Mouse (Mus musculus): ENCODE measurements around the gene Ppan. TPM values are rescaled to one million over a fixed set of nuclear protein-coding genes. Genes with fewer than 3 reads are reported as not detected.

Gene Ppan
- polyA plus RNA-seq, 1 experiment from 2014 or later: 87.6 TPM

- 4% methylated on average over 32 of the region's 39 CpGs for WGBS
- peak overlapping the region; percentile 75; the same call in 1 of the 2 replicates for H3K27ac ChIP-seq
- H3K4me1 ChIP-seq: peaks cover 19% of the 10 kb centered on the region
- H3K4me2 ChIP-seq: peak overlapping the region; percentile 98
- H3K36me3 ChIP-seq: peaks cover 43% of the 10 kb centered on the region
- H3K9me3 ChIP-seq: no peaks in the 10 kb centered on the region
- H3K27me3 ChIP-seq: no peaks in the 10 kb centered on the region
- H3K4me3 ChIP-seq: peak overlapping the region; percentile 99
- ATAC-seq (ENCODE audit: insufficient number of reproducible peaks, insufficient read depth, low FRiP score, low TSS enrichment, low read depth): 0 out of 2 replicates have a peak, but pooled peaks have one; percentile 8
- H3K9ac ChIP-seq: peak overlapping the region; percentile 98
These were observed 9.9 kb downstream of the Ppan start for GRCm38 (mm10) chr9:20897736-20898510.

GRCm38 (mm10) chr9:20898511-20899073 is 10.6 kb downstream of the Ppan start, which contains the start of gene Eif3g:
Gene Eif3g, minus strand, starts transcription at chr9:20898623.
- Histone ChIP-seq H3K36me3 (peaks cover 36% of the 10 kb centered on the region), H3K4me3 (peak within 1 kb of the TSS; percentile 99), H3K27me3 (no peaks in the 10 kb centered on the region), H3K27ac (peak within 1 kb of the TSS; percentile 75; the same call in 1 of the 2 replicates), H3K9ac (peak within 1 kb of the TSS; percentile 98), H3K4me2 (peak within 1 kb of the TSS; percentile 98), H3K9me3 (no peaks in the 10 kb centered on the region), H3K4me1 (peaks cover 19% of the 10 kb centered on the region)
- 4% methylated on average over 34 of the region's 34 CpGs for WGBS
- peak; percentile 80 for ATAC-seq (ENCODE audit: insufficient number of reproducible peaks, insufficient read depth, low FRiP score, low TSS enrichment, low read depth)

- peaks cover 32% of the 10 kb centered on the region for H3K36me3 ChIP-seq
- H3K4me1 ChIP-seq: peaks cover 19% of the 10 kb centered on the region
- ATAC-seq (ENCODE audit: insufficient number of reproducible peaks, insufficient read depth, low FRiP score, low TSS enrichment, low read depth): no peak
- 0 out of 2 replicates have a peak overlapping the region, but pooled peaks have one; percentile 21 for H3K9ac ChIP-seq
- WGBS: 13% methylated on average over 13 of the region's 13 CpGs
- no peak overlapping the region for H3K4me2 ChIP-seq
- H3K27ac ChIP-seq: no peak overlapping the region
- no peaks in the 10 kb centered on the region for H3K27me3 ChIP-seq
- H3K9me3 ChIP-seq: no peaks in the 10 kb centered on the region
- no peak overlapping the region for H3K4me3 ChIP-seq
These were observed 13.6 kb downstream of the Ppan start for GRCm38 (mm10) chr9:20901466-20902173.

- no peak overlapping the region for H3K4me2 ChIP-seq
- no peak for ATAC-seq (ENCODE audit: insufficient number of reproducible peaks, insufficient read depth, low FRiP score, low TSS enrichment, low read depth)
- 0 out of 2 replicates have a peak overlapping the region, but pooled peaks have one; percentile 21 for H3K9ac ChIP-seq
- H3K4me3 ChIP-seq: no peak overlapping the region
- no peaks in the 10 kb centered on the region for H3K27me3 ChIP-seq
- peaks cover 14% of the 10 kb centered on the region for H3K4me1 ChIP-seq
- WGBS: 40% methylated on average over 6 of the region's 6 CpGs
- 0 out of 2 replicates have a peak overlapping the region, but pooled peaks have one; percentile 3 for H3K27ac ChIP-seq
- H3K36me3 ChIP-seq: peaks cover 32% of the 10 kb centered on the region
- H3K9me3 ChIP-seq: no peaks in the 10 kb centered on the region
These were observed 14.2 kb downstream of the Ppan start for GRCm38 (mm10) chr9:20902174-20902491.

GRCm38 (mm10) chr9:20909948-20910347 is 22.0 kb downstream of the Ppan start:
- Histone ChIP-seq H3K9ac (0 out of 2 replicates have a peak overlapping the region, but pooled peaks have one; percentile 21), H3K36me3 (peaks cover 99% of the 10 kb centered on the region), H3K4me1 (no peaks in the 10 kb centered on the region), H3K9me3 (no peaks in the 10 kb centered on the region), H3K27ac (no peak overlapping the region), H3K4me2 (no peak overlapping the region), H3K27me3 (no peaks in the 10 kb centered on the region), H3K4me3 (no peak overlapping the region)
- 91% methylated on average over 9 of the region's 9 CpGs for WGBS
- ATAC-seq (ENCODE audit: insufficient number of reproducible peaks, insufficient read depth, low FRiP score, low TSS enrichment, low read depth): no peak

GRCm38 (mm10) chr9:20916160-20916559 is 28.2 kb downstream of the Ppan start:
- Histone ChIP-seq H3K36me3 (peaks cover 99% of the 10 kb centered on the region), H3K27ac (no peak overlapping the region), H3K27me3 (no peaks in the 10 kb centered on the region), H3K4me1 (no peaks in the 10 kb centered on the region), H3K9ac (no peak overlapping the region), H3K4me3 (no peak overlapping the region), H3K4me2 (no peak overlapping the region), H3K9me3 (no peaks in the 10 kb centered on the region)
- ATAC-seq (ENCODE audit: insufficient number of reproducible peaks, insufficient read depth, low FRiP score, low TSS enrichment, low read depth): no peak
- 80% methylated on average over 4 of the region's 4 CpGs for WGBS

- ATAC-seq (ENCODE audit: insufficient number of reproducible peaks, insufficient read depth, low FRiP score, low TSS enrichment, low read depth): no peak
- no peaks in the 10 kb centered on the region for H3K9me3 ChIP-seq
- no peak overlapping the region for H3K27ac ChIP-seq
- H3K4me2 ChIP-seq: no peak overlapping the region
- H3K36me3 ChIP-seq: peaks cover 99% of the 10 kb centered on the region
- WGBS: 84% methylated on average over 3 of the region's 3 CpGs
- H3K4me3 ChIP-seq: no peak overlapping the region
- no peaks in the 10 kb centered on the region for H3K27me3 ChIP-seq
- H3K4me1 ChIP-seq: no peaks in the 10 kb centered on the region
- H3K9ac ChIP-seq: no peak overlapping the region
These were observed 35.3 kb downstream of the Ppan start for GRCm38 (mm10) chr9:20923258-20923657.

Small RNAs within 50 kb of the gene (microRNA-seq; reads per million reads assigned to microRNA genes)
- 1.8 reads per million, percentile 3 among the genes with 10 or more reads in this experiment for gene Mir7081

Other genes with a start within 250 kb of the Ppan start
- 394 and 448 TPM in 2 replicates for gene Ubl5, start 245.3 kb upstream of the Ppan start, polyA plus RNA-seq (2015; fragmentation: Nextera tagmentation; extraction: Ambion mirVana)
- 15.5 and 17.7 TPM in 2 replicates for gene Fbxl12, start 243.4 kb upstream of the Ppan start, polyA plus RNA-seq (2015; fragmentation: Nextera tagmentation; extraction: Ambion mirVana)
- 48.3 and 52.3 TPM in 2 replicates for gene Pin1, start 236.1 kb upstream of the Ppan start, polyA plus RNA-seq (2015; fragmentation: Nextera tagmentation; extraction: Ambion mirVana)
- gene Olfm2, start 141.8 kb upstream of the Ppan start, polyA plus RNA-seq (2015; fragmentation: Nextera tagmentation; extraction: Ambion mirVana): 15.9 and 16.3 TPM in 2 replicates
- 0.72 and 0.80 TPM in 2 replicates for gene Col5a3, start 73.1 kb upstream of the Ppan start, polyA plus RNA-seq (2015; fragmentation: Nextera tagmentation; extraction: Ambion mirVana)
- gene Rdh8, start 69.7 kb upstream of the Ppan start, polyA plus RNA-seq (2015; fragmentation: Nextera tagmentation; extraction: Ambion mirVana): not detected in 2 replicates
- 7.5 and 9.1 TPM in 2 replicates for gene A230050P20Rik, start 19.5 kb upstream of the Ppan start, polyA plus RNA-seq (2015; fragmentation: Nextera tagmentation; extraction: Ambion mirVana)
- gene Angptl6, start 8.4 kb upstream of the Ppan start, polyA plus RNA-seq (2015; fragmentation: Nextera tagmentation; extraction: Ambion mirVana): 3.6 and 5.4 TPM in 2 replicates
- gene Eif3g, start 10.4 kb downstream of the Ppan start, polyA plus RNA-seq (2015; fragmentation: Nextera tagmentation; extraction: Ambion mirVana): 292 and 343 TPM in 2 replicates
- 102 and 109 TPM in 2 replicates for gene Dnmt1, start 71.7 kb downstream of the Ppan start, polyA plus RNA-seq (2015; fragmentation: Nextera tagmentation; extraction: Ambion mirVana)
- 67.8 and 71.5 TPM in 2 replicates for gene S1pr2, start 88.6 kb downstream of the Ppan start, polyA plus RNA-seq (2015; fragmentation: Nextera tagmentation; extraction: Ambion mirVana)
- 142 TPM in 2 replicates for gene Mrpl4, start 114.6 kb downstream of the Ppan start, polyA plus RNA-seq (2015; fragmentation: Nextera tagmentation; extraction: Ambion mirVana)
- 13.4 and 15.4 TPM in 2 replicates for gene Icam1, start 127.8 kb downstream of the Ppan start, polyA plus RNA-seq (2015; fragmentation: Nextera tagmentation; extraction: Ambion mirVana)
- gene Icam4, start 141.2 kb downstream of the Ppan start, polyA plus RNA-seq (2015; fragmentation: Nextera tagmentation; extraction: Ambion mirVana): 0.27 and 2.6 TPM in 2 replicates
- 0.13 and 0.21 TPM in 2 replicates for gene Icam5, start 143.9 kb downstream of the Ppan start, polyA plus RNA-seq (2015; fragmentation: Nextera tagmentation; extraction: Ambion mirVana)
- gene Zglp1, start 178.9 kb downstream of the Ppan start, polyA plus RNA-seq (2015; fragmentation: Nextera tagmentation; extraction: Ambion mirVana): 1.3 TPM in 1 of 2 replicates, not detected in the other
- 0.79 and 1.0 TPM in 2 replicates for gene Gm49373, start 184.9 kb downstream of the Ppan start, polyA plus RNA-seq (2015; fragmentation: Nextera tagmentation; extraction: Ambion mirVana)
- 60.0 and 60.2 TPM in 2 replicates for gene Fdx1l, start 185.4 kb downstream of the Ppan start, polyA plus RNA-seq (2015; fragmentation: Nextera tagmentation; extraction: Ambion mirVana)
- gene Gm38431, start 203.8 kb downstream of the Ppan start, polyA plus RNA-seq (2015; fragmentation: Nextera tagmentation; extraction: Ambion mirVana): 2.3 and 2.4 TPM in 2 replicates
- gene Raver1, start 203.8 kb downstream of the Ppan start, polyA plus RNA-seq (2015; fragmentation: Nextera tagmentation; extraction: Ambion mirVana): 57.7 and 61.0 TPM in 2 replicates
- gene Tyk2, start 243.1 kb downstream of the Ppan start, polyA plus RNA-seq (2015; fragmentation: Nextera tagmentation; extraction: Ambion mirVana): 14.1 and 14.4 TPM in 2 replicates

Measured in embryonic facial prominence, embryonic 13.5 days (tissue).